Mouse (Mus musculus): Measurements from ENCODE around the gene Elp5. TPM values are rescaled to one million over a fixed set of nuclear protein-coding genes. Genes with fewer than 3 reads are reported as not detected.
A peak's percentile ranks its signal among the peaks of the same experiment; 100 is the strongest.
"Not testable (repeated sequence)": the region's sequence is repeated elsewhere in the genome, so short reads cannot be mapped to it uniquely, and the experiment has no call there.

Elp5 gene
- polyA plus RNA-seq, 1 experiment from 2014 or later: 98.4 TPM

- Histone ChIP-seq H3K4me3 (ENCODE audit: low read length) (peak overlapping the region; percentile 56), H3K27ac (ENCODE audit: low read length) (no peak overlapping the region), H3K4me1 (replicated peaks; ENCODE audit: control insufficient read depth, insufficient read depth, low read length) (peaks cover 20% of the 10 kb centered on the region), H3K9ac (ENCODE audit: low read length) (peak overlapping the region; percentile 64), H3K27me3 (ENCODE audit: control insufficient read depth, insufficient read depth, low read depth, low read length) (peaks cover 19% of the 10 kb centered on the region), H3K9me3 (ENCODE audit: control insufficient read depth, low read length) (no peaks in the 10 kb centered on the region), H3K4me2 (ENCODE audit: low read depth, low read length) (peak overlapping the region; percentile 100), H3K36me3 (ENCODE audit: control insufficient read depth, insufficient read depth, low read length) (no peaks in the 10 kb centered on the region)
- peak; percentile 18 for ATAC-seq (ENCODE audit: low read depth)
- WGBS: 1% methylated on average over 18 of the region's 30 CpGs
Observed at GRCm38 (mm10) chr11:69936156-69936555, 46.2 kb downstream of the Elp5 start.

GRCm38 (mm10) chr11:69935137-69935879, 47.0 kb downstream of the Elp5 start, which contains the start of gene Ybx2:
Gene Ybx2 (plus strand): TSS chr11:69935796.
- Histone ChIP-seq H3K36me3 (ENCODE audit: control insufficient read depth, insufficient read depth, low read length) (no peaks in the 10 kb centered on the region), H3K27ac (ENCODE audit: low read length) (no peak within 1 kb of the TSS), H3K4me1 (replicated peaks; ENCODE audit: control insufficient read depth, insufficient read depth, low read length) (peaks cover 20% of the 10 kb centered on the region), H3K9me3 (ENCODE audit: control insufficient read depth, low read length) (no peaks in the 10 kb centered on the region), H3K4me3 (ENCODE audit: low read length) (peak within 1 kb of the TSS; percentile 56), H3K4me2 (ENCODE audit: low read depth, low read length) (peak within 1 kb of the TSS; percentile 100), H3K9ac (ENCODE audit: low read length) (peak within 1 kb of the TSS; percentile 64), H3K27me3 (ENCODE audit: control insufficient read depth, insufficient read depth, low read depth, low read length) (peaks cover 19% of the 10 kb centered on the region)
- peak; percentile 84 for ATAC-seq (ENCODE audit: low read depth)
- WGBS: 2% methylated on average over 44 of the region's 62 CpGs

- ATAC-seq (ENCODE audit: low read depth): no peak
- Histone ChIP-seq H3K4me3 (ENCODE audit: low read length) (peak overlapping the region; percentile 31), H3K9me3 (ENCODE audit: control insufficient read depth, low read length) (no peaks in the 10 kb centered on the region), H3K27me3 (ENCODE audit: control insufficient read depth, insufficient read depth, low read depth, low read length) (peaks cover 19% of the 10 kb centered on the region), H3K9ac (ENCODE audit: low read length) (no peak overlapping the region), H3K4me1 (replicated peaks; ENCODE audit: control insufficient read depth, insufficient read depth, low read length) (peaks cover 20% of the 10 kb centered on the region), H3K4me2 (ENCODE audit: low read depth, low read length) (peak overlapping the region; percentile 45), H3K27ac (ENCODE audit: low read length) (no peak overlapping the region), H3K36me3 (ENCODE audit: control insufficient read depth, insufficient read depth, low read length) (no peaks in the 10 kb centered on the region)
- WGBS: 6% methylated on average over 6 of the region's 6 CpGs
Observed at GRCm38 (mm10) chr11:69934681-69935080, 47.6 kb downstream of the Elp5 start.

GRCm38 (mm10) chr11:69934169-69934568, 48.1 kb downstream of the Elp5 start:
- H3K9me3 ChIP-seq (ENCODE audit: control insufficient read depth, low read length): no peaks in the 10 kb centered on the region
- WGBS: under 1% methylated on average over 18 of the region's 18 CpGs
- peaks cover 20% of the 10 kb centered on the region for H3K4me1 ChIP-seq (replicated peaks; ENCODE audit: control insufficient read depth, insufficient read depth, low read length)
- ATAC-seq (ENCODE audit: low read depth): peak; percentile 69
- H3K36me3 ChIP-seq (ENCODE audit: control insufficient read depth, insufficient read depth, low read length): no peaks in the 10 kb centered on the region
- no peak overlapping the region for H3K27ac ChIP-seq (ENCODE audit: low read length)
- peak overlapping the region; percentile 45 for H3K4me2 ChIP-seq (ENCODE audit: low read depth, low read length)
- H3K27me3 ChIP-seq (ENCODE audit: control insufficient read depth, insufficient read depth, low read depth, low read length): peaks cover 19% of the 10 kb centered on the region
- no peak overlapping the region for H3K9ac ChIP-seq (ENCODE audit: low read length)
- peak overlapping the region; percentile 31 for H3K4me3 ChIP-seq (ENCODE audit: low read length)

- H3K36me3 ChIP-seq (ENCODE audit: control insufficient read depth, insufficient read depth, low read length): no peaks in the 10 kb centered on the region
- no peak overlapping the region for H3K4me2 ChIP-seq (ENCODE audit: low read depth, low read length)
- ATAC-seq (ENCODE audit: low read depth): no peak
- 44% methylated on average over 4 of the region's 4 CpGs for WGBS
- H3K4me1 ChIP-seq (replicated peaks; ENCODE audit: control insufficient read depth, insufficient read depth, low read length): peaks cover 20% of the 10 kb centered on the region
- no peak overlapping the region for H3K4me3 ChIP-seq (ENCODE audit: low read length)
- H3K27ac ChIP-seq (ENCODE audit: low read length): no peak overlapping the region
- no peaks in the 10 kb centered on the region for H3K9me3 ChIP-seq (ENCODE audit: control insufficient read depth, low read length)
- H3K27me3 ChIP-seq (ENCODE audit: control insufficient read depth, insufficient read depth, low read depth, low read length): peaks cover 15% of the 10 kb centered on the region
- no peak overlapping the region for H3K9ac ChIP-seq (ENCODE audit: low read length)
Observed at GRCm38 (mm10) chr11:69933066-69933465, 49.3 kb downstream of the Elp5 start.

- Histone ChIP-seq H3K4me3 (ENCODE audit: low read length) (no peak overlapping the region), H3K9ac (ENCODE audit: low read length) (no peak overlapping the region), H3K9me3 (ENCODE audit: control insufficient read depth, low read length) (no peaks in the 10 kb centered on the region), H3K4me2 (ENCODE audit: low read depth, low read length) (no peak overlapping the region), H3K27me3 (ENCODE audit: control insufficient read depth, insufficient read depth, low read depth, low read length) (peaks cover 15% of the 10 kb centered on the region), H3K4me1 (replicated peaks; ENCODE audit: control insufficient read depth, insufficient read depth, low read length) (peaks cover 20% of the 10 kb centered on the region), H3K36me3 (ENCODE audit: control insufficient read depth, insufficient read depth, low read length) (no peaks in the 10 kb centered on the region), H3K27ac (ENCODE audit: low read length) (no peak overlapping the region)
- WGBS: 38% methylated on average over 3 of the region's 3 CpGs
- no peak for ATAC-seq (ENCODE audit: low read depth)
Observed at GRCm38 (mm10) chr11:69932254-69932653, 50.1 kb downstream of the Elp5 start.

GRCm38 (mm10) chr11:69931769-69932168, 50.5 kb downstream of the Elp5 start:
- Histone ChIP-seq H3K4me2 (ENCODE audit: low read depth, low read length) (no peak overlapping the region), H3K36me3 (ENCODE audit: control insufficient read depth, insufficient read depth, low read length) (no peaks in the 10 kb centered on the region), H3K4me3 (ENCODE audit: low read length) (no peak overlapping the region), H3K4me1 (replicated peaks; ENCODE audit: control insufficient read depth, insufficient read depth, low read length) (peaks cover 15% of the 10 kb centered on the region), H3K27me3 (ENCODE audit: control insufficient read depth, insufficient read depth, low read depth, low read length) (peaks cover 14% of the 10 kb centered on the region), H3K9ac (ENCODE audit: low read length) (no peak overlapping the region), H3K9me3 (ENCODE audit: control insufficient read depth, low read length) (no peaks in the 10 kb centered on the region), H3K27ac (ENCODE audit: low read length) (no peak overlapping the region)
- no peak for ATAC-seq (ENCODE audit: low read depth)
- 68% methylated on average over 8 of the region's 8 CpGs for whole genome bisulfite sequencing

GRCm38 (mm10) chr11:69930967-69931537, 51.3 kb downstream of the Elp5 start:
- H3K27ac ChIP-seq (ENCODE audit: low read length): no peak overlapping the region
- WGBS: 68% methylated on average over 3 of the region's 3 CpGs
- ATAC-seq (ENCODE audit: low read depth): no peak

GRCm38 (mm10) chr11:69930176-69930575, 52.1 kb downstream of the Elp5 start:
- H3K9me3 ChIP-seq (ENCODE audit: control insufficient read depth, low read length); H3K36me3 ChIP-seq (ENCODE audit: control insufficient read depth, insufficient read depth, low read length); ATAC-seq (ENCODE audit: low read depth); H3K4me2 ChIP-seq (ENCODE audit: low read depth, low read length); H3K9ac ChIP-seq (ENCODE audit: low read length); H3K4me1 ChIP-seq (replicated peaks; ENCODE audit: control insufficient read depth, insufficient read depth, low read length); H3K4me3 ChIP-seq (ENCODE audit: low read length); H3K27ac ChIP-seq (ENCODE audit: low read length); H3K27me3 ChIP-seq (ENCODE audit: control insufficient read depth, insufficient read depth, low read depth, low read length): not testable (repeated sequence)
- 81% methylated on average over 8 of the region's 8 CpGs for WGBS

More at GRCm38 (mm10) chr11:69930967-69931537, 51.3 kb downstream of the Elp5 start:
- H3K9ac ChIP-seq (ENCODE audit: low read length): no peak overlapping the region
- H3K4me3 ChIP-seq (ENCODE audit: low read length): no peak overlapping the region
- H3K36me3 ChIP-seq (ENCODE audit: control insufficient read depth, insufficient read depth, low read length): no peaks in the 10 kb centered on the region
- H3K9me3 ChIP-seq (ENCODE audit: control insufficient read depth, low read length): no peaks in the 10 kb centered on the region
- no peak overlapping the region for H3K4me2 ChIP-seq (ENCODE audit: low read depth, low read length)
- peaks cover 8% of the 10 kb centered on the region for H3K4me1 ChIP-seq (replicated peaks; ENCODE audit: control insufficient read depth, insufficient read depth, low read length)
- H3K27me3 ChIP-seq (ENCODE audit: control insufficient read depth, insufficient read depth, low read depth, low read length): peaks cover 7% of the 10 kb centered on the region; the same call in 1 of the 2 replicates
